Mouse (Mus musculus): ENCODE data around the gene Acsl6. TPM values are rescaled to one million over a fixed set of nuclear protein-coding genes. Genes with fewer than 3 reads are reported as not detected.
"Not testable (repeated sequence)": the region's sequence is repeated elsewhere in the genome, so short reads cannot be mapped to it uniquely, and the experiment has no call there.

Acsl6 gene
- polyA plus RNA-seq, 1 experiment from 2014 or later = 1.3 TPM

GRCm38 (mm10) chr11:54287821-54288453 is 15.7 kb upstream of the Acsl6 start:
- H3K4me1 ChIP-seq (ENCODE audit: control insufficient read depth, insufficient read depth, low read length) = no peaks in the 10 kb centered on the region
- H3K4me2 ChIP-seq (replicated peaks; ENCODE audit: low read depth, low read length) = no peak overlapping the region
- no peak overlapping the region for H3K9ac ChIP-seq (ENCODE audit: low read depth, low read length)
- H3K27me3 ChIP-seq (ENCODE audit: control insufficient read depth, insufficient read depth, low read length) = no peaks in the 10 kb centered on the region
- no peak for ATAC-seq (ENCODE audit: low FRiP score, low TSS enrichment)
- no peak overlapping the region for H3K27ac ChIP-seq (ENCODE audit: low read depth, low read length)
- no peak overlapping the region for H3K4me3 ChIP-seq (ENCODE audit: low read length)
- H3K36me3 ChIP-seq (ENCODE audit: control insufficient read depth, insufficient read depth, low read length) = no peaks in the 10 kb centered on the region
- 86% methylated on average over 8 of the region's 8 CpGs for WGBS
- H3K9me3 ChIP-seq (ENCODE audit: control insufficient read depth, low read length) = no peaks in the 10 kb centered on the region

GRCm38 (mm10) chr11:54292163-54292562 is 11.4 kb upstream of the Acsl6 start:
- no peak for ATAC-seq (ENCODE audit: low FRiP score, low TSS enrichment)
- no peak overlapping the region for H3K4me2 ChIP-seq (replicated peaks; ENCODE audit: low read depth, low read length)
- H3K36me3 ChIP-seq (ENCODE audit: control insufficient read depth, insufficient read depth, low read length) = no peaks in the 10 kb centered on the region
- no peak overlapping the region for H3K27ac ChIP-seq (ENCODE audit: low read depth, low read length)
- WGBS = 81% methylated on average over 2 of the region's 2 CpGs
- H3K4me3 ChIP-seq (ENCODE audit: low read length) = no peak overlapping the region
- no peaks in the 10 kb centered on the region for H3K4me1 ChIP-seq (ENCODE audit: control insufficient read depth, insufficient read depth, low read length)
- no peaks in the 10 kb centered on the region; the same call in 1 of the 2 replicates for H3K9me3 ChIP-seq (ENCODE audit: control insufficient read depth, low read length)
- H3K9ac ChIP-seq (ENCODE audit: low read depth, low read length) = no peak overlapping the region
- H3K27me3 ChIP-seq (ENCODE audit: control insufficient read depth, insufficient read depth, low read length) = no peaks in the 10 kb centered on the region

DNA sequence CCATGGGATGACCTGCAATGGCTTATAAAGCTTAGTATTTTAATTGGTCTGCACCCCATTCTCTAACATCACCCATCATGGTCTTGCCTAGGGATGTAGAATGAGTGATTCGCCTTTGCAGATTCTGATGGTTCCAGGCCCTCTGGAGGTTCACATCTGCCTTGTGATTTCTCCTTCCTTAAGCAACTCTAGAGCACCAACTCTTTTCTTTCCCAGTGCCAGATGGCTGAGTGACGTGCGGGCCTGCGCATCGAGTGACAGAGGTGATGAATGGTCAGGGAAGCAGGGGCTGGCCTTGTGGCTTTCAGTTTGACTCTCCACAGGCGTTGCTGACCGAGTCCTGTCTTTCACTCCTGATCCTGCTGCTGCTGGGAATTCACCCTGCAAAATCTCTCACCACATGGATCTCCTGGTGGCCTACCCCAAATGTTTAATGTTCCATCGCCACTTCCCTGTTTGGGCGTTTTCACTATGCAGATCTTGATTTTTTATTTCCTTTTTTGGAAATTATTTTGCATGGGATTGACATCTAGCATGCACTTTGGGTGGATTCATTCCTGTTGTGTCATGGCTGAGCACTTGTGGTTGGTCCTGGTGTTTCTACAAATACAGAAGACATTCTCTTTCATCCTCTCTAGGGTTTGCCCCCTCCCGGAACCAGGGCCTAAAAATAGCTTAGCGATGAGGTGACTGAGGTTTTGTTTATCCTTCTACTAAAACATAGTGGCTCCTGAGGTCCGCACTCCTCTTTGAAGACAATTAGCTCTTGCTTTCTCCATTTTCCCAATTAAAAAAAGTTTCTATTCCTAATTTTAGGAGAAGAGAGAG is 9.4 kb upstream of the Acsl6 start:
- ATAC-seq (ENCODE audit: low FRiP score, low TSS enrichment) = no peak
- H3K27me3 ChIP-seq (ENCODE audit: control insufficient read depth, insufficient read depth, low read length) = no peaks in the 10 kb centered on the region
- 75% methylated on average over 12 of the region's 12 CpGs for WGBS

DNA sequence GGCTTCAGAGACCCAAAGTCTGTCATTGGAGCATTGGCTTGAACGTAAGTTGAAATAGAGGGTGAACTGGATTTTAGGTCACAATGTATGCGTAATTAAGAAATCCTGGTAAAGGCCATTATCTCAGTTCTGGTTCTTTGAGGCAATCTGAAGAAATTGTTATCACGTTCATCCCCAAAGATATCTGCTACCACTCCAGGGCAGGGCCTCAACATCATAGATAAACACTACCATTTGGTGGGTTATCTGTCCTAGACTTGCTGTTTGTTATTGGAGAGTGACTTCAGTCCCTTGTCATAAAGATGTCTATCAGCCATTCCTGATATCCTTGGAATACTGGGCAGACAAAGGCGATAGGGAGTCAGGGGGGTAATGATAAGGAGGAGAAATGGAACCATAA is 7.6 kb upstream of the Acsl6 start:
- Histone ChIP-seq H3K4me3 (ENCODE audit: low read length) (no peak overlapping the region), H3K27me3 (ENCODE audit: control insufficient read depth, insufficient read depth, low read length) (no peaks in the 10 kb centered on the region), H3K4me2 (replicated peaks; ENCODE audit: low read depth, low read length) (no peak overlapping the region), H3K9ac (ENCODE audit: low read depth, low read length) (no peak overlapping the region), H3K4me1 (ENCODE audit: control insufficient read depth, insufficient read depth, low read length) (no peaks in the 10 kb centered on the region), H3K36me3 (ENCODE audit: control insufficient read depth, insufficient read depth, low read length) (no peaks in the 10 kb centered on the region), H3K27ac (ENCODE audit: low read depth, low read length) (no peak overlapping the region), H3K9me3 (ENCODE audit: control insufficient read depth, low read length) (peaks cover 4% of the 10 kb centered on the region)
- ATAC-seq (ENCODE audit: low FRiP score, low TSS enrichment) = no peak
- WGBS = 81% methylated on average over 4 of the region's 4 CpGs

More for the DNA sequence above, 9.4 kb upstream of the Acsl6 start:
- Histone ChIP-seq H3K9ac (ENCODE audit: low read depth, low read length) (no peak overlapping the region), H3K4me2 (replicated peaks; ENCODE audit: low read depth, low read length) (no peak overlapping the region), H3K36me3 (ENCODE audit: control insufficient read depth, insufficient read depth, low read length) (no peaks in the 10 kb centered on the region), H3K4me1 (ENCODE audit: control insufficient read depth, insufficient read depth, low read length) (no peaks in the 10 kb centered on the region), H3K27ac (ENCODE audit: low read depth, low read length) (no peak overlapping the region), H3K9me3 (ENCODE audit: control insufficient read depth, low read length) (peaks cover 4% of the 10 kb centered on the region), H3K4me3 (ENCODE audit: low read length) (no peak overlapping the region)

DNA sequence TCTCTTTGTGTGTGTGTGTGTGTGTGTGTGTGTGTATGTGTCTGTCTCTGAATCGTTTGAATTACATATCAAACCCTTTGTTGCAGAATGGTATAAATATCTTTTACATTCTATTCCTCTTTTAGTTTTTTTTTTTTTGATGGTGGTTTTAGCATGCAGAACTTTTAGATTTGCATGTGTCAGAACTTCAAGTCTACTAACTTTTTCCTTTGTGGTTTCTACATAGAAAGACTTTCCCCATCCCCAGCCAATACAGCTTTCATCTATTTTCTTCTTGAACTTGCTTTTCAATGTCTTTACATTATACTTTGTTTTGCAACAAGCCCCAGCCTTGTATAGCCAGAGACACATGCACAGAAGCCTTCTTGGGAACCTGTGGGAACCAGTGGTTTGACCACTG is 6.9 kb upstream of the Acsl6 start:
- peaks cover 4% of the 10 kb centered on the region for H3K9me3 ChIP-seq (ENCODE audit: control insufficient read depth, low read length)
- H3K4me1 ChIP-seq (ENCODE audit: control insufficient read depth, insufficient read depth, low read length) = no peaks in the 10 kb centered on the region
- 85% methylated on average over 1 of the region's 1 CpGs for WGBS
- H3K9ac ChIP-seq (ENCODE audit: low read depth, low read length) = no peak overlapping the region
- no peaks in the 10 kb centered on the region for H3K36me3 ChIP-seq (ENCODE audit: control insufficient read depth, insufficient read depth, low read length)
- no peak overlapping the region for H3K27ac ChIP-seq (ENCODE audit: low read depth, low read length)
- H3K4me2 ChIP-seq (replicated peaks; ENCODE audit: low read depth, low read length) = no peak overlapping the region
- no peak overlapping the region for H3K4me3 ChIP-seq (ENCODE audit: low read length)
- H3K27me3 ChIP-seq (ENCODE audit: control insufficient read depth, insufficient read depth, low read length) = no peaks in the 10 kb centered on the region
- no peak for ATAC-seq (ENCODE audit: low FRiP score, low TSS enrichment)

DNA sequence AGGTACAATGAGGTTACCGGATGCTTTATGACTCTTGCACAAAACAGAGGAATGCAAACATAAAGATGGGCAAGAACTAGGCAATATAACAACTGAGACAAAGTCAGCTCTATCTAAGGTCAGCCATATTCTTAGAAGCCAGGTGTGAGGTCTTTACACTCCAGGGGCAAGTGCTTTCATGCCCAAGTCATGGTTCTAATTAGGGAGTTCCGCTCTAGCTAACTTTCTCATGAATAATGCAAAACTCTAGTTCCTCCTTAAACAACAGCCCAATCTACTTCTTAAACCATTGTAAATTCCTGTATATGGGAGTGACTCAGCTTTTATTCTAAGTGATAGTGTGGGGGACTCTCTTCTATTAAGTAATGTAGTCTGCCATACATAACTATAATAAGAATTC is 6.1 kb upstream of the Acsl6 start:
- ATAC-seq (ENCODE audit: low FRiP score, low TSS enrichment); H3K4me1 ChIP-seq (ENCODE audit: control insufficient read depth, insufficient read depth, low read length); H3K4me3 ChIP-seq (ENCODE audit: low read length); H3K27ac ChIP-seq (ENCODE audit: low read depth, low read length); H3K36me3 ChIP-seq (ENCODE audit: control insufficient read depth, insufficient read depth, low read length); H3K27me3 ChIP-seq (ENCODE audit: control insufficient read depth, insufficient read depth, low read length); H3K9ac ChIP-seq (ENCODE audit: low read depth, low read length); H3K9me3 ChIP-seq (ENCODE audit: control insufficient read depth, low read length); H3K4me2 ChIP-seq (replicated peaks; ENCODE audit: low read depth, low read length): not testable (repeated sequence)
- WGBS = 93% methylated on average over 2 of the region's 2 CpGs

GRCm38 (mm10) chr11:54298777-54299176 is 4.8 kb upstream of the Acsl6 start:
- no peak overlapping the region for H3K27ac ChIP-seq (ENCODE audit: low read depth, low read length)
- peaks cover 4% of the 10 kb centered on the region for H3K9me3 ChIP-seq (ENCODE audit: control insufficient read depth, low read length)
- H3K36me3 ChIP-seq (ENCODE audit: control insufficient read depth, insufficient read depth, low read length) = no peaks in the 10 kb centered on the region
- no peak overlapping the region for H3K4me2 ChIP-seq (replicated peaks; ENCODE audit: low read depth, low read length)
- no peaks in the 10 kb centered on the region; the same call in 1 of the 2 replicates for H3K4me1 ChIP-seq (ENCODE audit: control insufficient read depth, insufficient read depth, low read length)
- no peak overlapping the region for H3K9ac ChIP-seq (ENCODE audit: low read depth, low read length)
- no peak for ATAC-seq (ENCODE audit: low FRiP score, low TSS enrichment)
- peaks cover under 1% of the 10 kb centered on the region; the same call in 1 of the 2 replicates for H3K27me3 ChIP-seq (ENCODE audit: control insufficient read depth, insufficient read depth, low read length)
- H3K4me3 ChIP-seq (ENCODE audit: low read length) = no peak overlapping the region

DNA sequence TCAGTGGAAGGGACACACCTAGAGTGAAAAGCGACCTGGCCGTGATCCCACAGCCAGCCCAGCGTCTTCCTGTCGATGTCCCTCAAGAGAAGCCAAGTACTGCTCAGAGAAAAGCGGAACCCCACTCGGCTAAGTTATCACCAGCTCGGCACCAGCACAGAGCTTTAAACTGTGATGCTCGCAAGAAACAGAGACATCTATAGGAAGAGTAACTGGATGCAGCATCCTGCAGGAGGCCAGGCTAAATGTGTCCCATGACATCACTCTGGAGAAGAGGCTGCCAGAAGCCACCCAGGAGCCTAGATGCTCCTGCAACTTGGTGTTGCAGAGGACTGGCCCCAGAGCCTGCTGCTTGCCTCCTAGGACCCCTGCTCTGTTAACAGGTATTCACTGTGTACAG is 1.6 kb upstream of the Acsl6 start:
- ATAC-seq (ENCODE audit: low FRiP score, low TSS enrichment) = no peak
- Histone ChIP-seq H3K9me3 (ENCODE audit: control insufficient read depth, low read length) (peaks cover 4% of the 10 kb centered on the region), H3K9ac (ENCODE audit: low read depth, low read length) (no peak overlapping the region), H3K4me3 (ENCODE audit: low read length) (no peak overlapping the region), H3K4me2 (replicated peaks; ENCODE audit: low read depth, low read length) (no peak overlapping the region), H3K27me3 (ENCODE audit: control insufficient read depth, insufficient read depth, low read length) (peaks cover 8% of the 10 kb centered on the region), H3K4me1 (ENCODE audit: control insufficient read depth, insufficient read depth, low read length) (peaks cover 5% of the 10 kb centered on the region; the same call in 1 of the 2 replicates), H3K27ac (ENCODE audit: low read depth, low read length) (no peak overlapping the region), H3K36me3 (ENCODE audit: control insufficient read depth, insufficient read depth, low read length) (no peaks in the 10 kb centered on the region)
- WGBS = 87% methylated on average over 8 of the region's 8 CpGs

DNA sequence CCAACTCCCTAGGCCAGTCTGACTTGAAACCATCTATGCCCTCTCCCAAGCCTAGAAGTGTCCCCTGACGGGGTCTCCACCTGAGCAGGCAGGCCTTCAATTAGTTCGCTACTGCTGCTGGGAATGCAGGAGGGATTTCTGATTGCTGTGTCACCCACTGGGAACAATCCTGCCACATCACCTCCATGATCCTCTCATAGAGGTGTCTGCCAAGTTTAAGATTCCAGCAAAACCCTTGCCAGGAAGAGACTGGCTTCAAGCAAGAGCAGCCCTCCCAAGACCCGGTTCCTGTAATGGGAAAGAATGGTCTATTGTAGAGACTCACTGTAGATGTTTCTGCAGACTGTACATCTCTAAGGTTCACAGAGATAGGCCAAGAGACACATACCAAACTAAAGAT is 992 bp upstream of the Acsl6 start:
- 87% methylated on average over 3 of the region's 3 CpGs for WGBS
- H3K36me3 ChIP-seq (ENCODE audit: control insufficient read depth, insufficient read depth, low read length) = no peaks in the 10 kb centered on the region
- H3K27ac ChIP-seq (ENCODE audit: low read depth, low read length) = no peak overlapping the region
- H3K9ac ChIP-seq (ENCODE audit: low read depth, low read length) = no peak overlapping the region
- peaks cover 8% of the 10 kb centered on the region for H3K27me3 ChIP-seq (ENCODE audit: control insufficient read depth, insufficient read depth, low read length)
- ATAC-seq (ENCODE audit: low FRiP score, low TSS enrichment) = no peak
- no peak overlapping the region for H3K4me3 ChIP-seq (ENCODE audit: low read length)
- peaks cover 4% of the 10 kb centered on the region; the same call in 1 of the 2 replicates for H3K9me3 ChIP-seq (ENCODE audit: control insufficient read depth, low read length)
- H3K4me2 ChIP-seq (replicated peaks; ENCODE audit: low read depth, low read length) = no peak overlapping the region
- H3K4me1 ChIP-seq (ENCODE audit: control insufficient read depth, insufficient read depth, low read length) = peaks cover 5% of the 10 kb centered on the region; the same call in 1 of the 2 replicates

All from kidney, embryonic 14.5 days (tissue).